Mouse (Mus musculus): ENCODE results near the gene Cdkl3.

Gene Cdkl3

GRCm38 (mm10) chr11:52003772-52004528 lies at the start of gene Cdkl3:
Gene Cdkl3, plus strand, starts transcription at chr11:52004221.
- ChIA-PET CTCF (interaction anchor here in 2 of 4 experiments (0.5 to 1.3 kb wide), 3 partner anchors 146 to 216 kb away, joined by 3 to 4 read pairs (median 4); no protein-coding TSS in a partner anchor), POLR2A (interaction anchor here in 3 of 4 experiments (0.5 to 3.2 kb wide), 26 partner anchors 9 to 645 kb away, joined by 3 to 17 read pairs (median 3); partner anchors contain the start of genes Cdkn2aipnl (in 2 of the 3), Ppp2ca (in 2 of the 3), 0610009B22Rik (in 1 of the 3) and Rmnd5b (in 1 of the 3))

- CTCF ChIA-PET = interaction anchor here in 2 of 4 experiments (0.5 to 1.0 kb wide), 2 partner anchors 101 to 136 kb away, joined by 4 read pairs; no protein-coding TSS in a partner anchor
- POLR2A ChIA-PET = interaction anchor here (0.6 to 4.4 kb wide), 10 partner anchors 10 to 1946 kb away, joined by 3 to 23 read pairs (median 3); partner anchors contain the start of gene Cdkn2aipnl (in 2 of the 4)
Observed at GRCm38 (mm10) chr11:51956112-51956511, 47.9 kb upstream of the Cdkl3 start.

GRCm38 (mm10) chr11:51957760-51958159 lies 46.3 kb upstream of the Cdkl3 start:
- ChIA-PET POLR2A (interaction anchor here in 2 of 4 experiments (1.3 to 4.4 kb wide), 3 partner anchors 9 to 15 kb away, joined by 3 to 23 read pairs (median 13); partner anchors contain the start of gene Cdkn2aipnl (in 2 of the 2)), CTCF (interaction anchor here in 2 of 4 experiments (1.3 to 1.9 kb wide), 3 partner anchors 9 to 138 kb away, joined by 3 to 9 read pairs (median 4); partner anchors contain the start of gene Cdkn2aipnl (in 2 of the 2))

- POLR2A ChIA-PET = interaction anchor here in 1 of 4 experiments (1.1 kb wide), 2 partner anchors 15 kb away, joined by 3 to 6 read pairs; no protein-coding TSS in a partner anchor
- CTCF ChIA-PET = interaction anchor here in 2 of 4 experiments (1.4 to 2.4 kb wide), 2 partner anchors 139 to 140 kb away, joined by 5 to 13 read pairs; no protein-coding TSS in a partner anchor
Observed at GRCm38 (mm10) chr11:51959511-51959910, 44.5 kb upstream of the Cdkl3 start.

- POLR2A ChIA-PET = interaction anchor here in 3 of 4 experiments (0.6 to 1.2 kb wide), 5 partner anchors 15 to 323 kb away, joined by 3 to 4 read pairs (median 3); no protein-coding TSS in a partner anchor
- CTCF ChIA-PET = interaction anchor here in 3 of 4 experiments (0.6 to 2.4 kb wide), 7 partner anchors 14 to 151 kb away, joined by 3 to 13 read pairs (median 5); no protein-coding TSS in a partner anchor
Observed at GRCm38 (mm10) chr11:51960061-51960460, 44.0 kb upstream of the Cdkl3 start.

- POLR2A ChIA-PET = interaction anchor here (0.6 to 1.3 kb wide), 8 partner anchors 23 to 322 kb away, joined by 3 to 5 read pairs (median 3); no protein-coding TSS in a partner anchor
- CTCF ChIA-PET = interaction anchor here (0.5 to 2.4 kb wide), 10 partner anchors 11 to 684 kb away, joined by 3 to 13 read pairs (median 4); no protein-coding TSS in a partner anchor
Observed at GRCm38 (mm10) chr11:51960967-51961471, 43.0 kb upstream of the Cdkl3 start.

GRCm38 (mm10) chr11:51961761-51962160 lies 42.3 kb upstream of the Cdkl3 start:
- CTCF ChIA-PET = interaction anchor here in 3 of 4 experiments (1.0 to 1.4 kb wide), 6 partner anchors 22 to 146 kb away, joined by 3 to 6 read pairs (median 4); no protein-coding TSS in a partner anchor
- POLR2A ChIA-PET = interaction anchor here in 2 of 4 experiments (0.6 to 1.3 kb wide), 4 partner anchors 12 to 144 kb away, joined by 3 to 5 read pairs (median 4); no protein-coding TSS in a partner anchor

GRCm38 (mm10) chr11:51962277-51962676 lies 41.7 kb upstream of the Cdkl3 start:
- ChIA-PET POLR2A (interaction anchor here in 2 of 4 experiments (0.9 to 1.3 kb wide), 3 partner anchors 13 to 145 kb away, joined by 3 to 4 read pairs (median 4); no protein-coding TSS in a partner anchor), CTCF (interaction anchor here in 3 of 4 experiments (1.0 to 1.3 kb wide), 5 partner anchors 22 to 145 kb away, joined by 3 to 6 read pairs (median 4); no protein-coding TSS in a partner anchor)

- CTCF ChIA-PET = interaction anchor here (0.5 to 4.6 kb wide), 56 partner anchors 8 to 1106 kb away, joined by 3 to 37 read pairs (median 4); partner anchors contain the start of genes 0610009B22Rik (in 1 of the 4), Sar1b (in 1 of the 4) and Sec24a (in 1 of the 4)
- POLR2A ChIA-PET = interaction anchor here in 3 of 4 experiments (0.5 to 4.0 kb wide), 48 partner anchors 9 to 430 kb away, joined by 3 to 23 read pairs (median 5); partner anchors contain the start of genes 0610009B22Rik (in 1 of the 3), 9530068E07Rik (in 1 of the 3), Hnrnpab (in 1 of the 3) and Jade2 (in 1 of the 3)
Observed at GRCm38 (mm10) chr11:51966651-51967050, 37.4 kb upstream of the Cdkl3 start.

- POLR2A ChIA-PET = interaction anchor here (0.5 to 4.0 kb wide), 70 partner anchors 9 to 429 kb away, joined by 3 to 23 read pairs (median 4); partner anchors contain the start of genes 9530068E07Rik (in 2 of the 4), 0610009B22Rik (in 1 of the 4), Hnrnpab (in 1 of the 4) and Jade2 (in 1 of the 4)
- CTCF ChIA-PET = interaction anchor here (0.5 to 4.6 kb wide), 59 partner anchors 9 to 959 kb away, joined by 3 to 37 read pairs (median 4); partner anchors contain the start of genes 0610009B22Rik (in 1 of the 4), Sar1b (in 1 of the 4) and Sec24a (in 1 of the 4)
Observed at GRCm38 (mm10) chr11:51967443-51968401, 36.3 kb upstream of the Cdkl3 start, which contains the start of gene Cdkn2aipnl. Gene Cdkn2aipnl, plus strand, starts transcription at chr11:51967661.

- ChIA-PET POLR2A (interaction anchor here in 1 of 4 experiments (0.9 to 1.6 kb wide), 3 partner anchors 8 to 371 kb away, joined by 3 to 5 read pairs (median 3); no protein-coding TSS in a partner anchor), CTCF (interaction anchor here (0.6 to 3.9 kb wide), 8 partner anchors 149 to 353 kb away, joined by 3 to 37 read pairs (median 4); no protein-coding TSS in a partner anchor)
Observed at GRCm38 (mm10) chr11:51968896-51969295, 35.1 kb upstream of the Cdkl3 start.

- POLR2A ChIA-PET = interaction anchor here in 2 of 4 experiments (0.9 to 1.7 kb wide), 5 partner anchors 8 to 370 kb away, joined by 3 to 5 read pairs (median 3); no protein-coding TSS in a partner anchor
Observed at GRCm38 (mm10) chr11:51969511-51969910, 34.5 kb upstream of the Cdkl3 start.

GRCm38 (mm10) chr11:51971644-51972043 lies 32.4 kb upstream of the Cdkl3 start:
- ChIA-PET POLR2A (interaction anchor here in 1 of 4 experiments (0.9 to 2.2 kb wide), 2 partner anchors 15 to 113 kb away, joined by 3 to 9 read pairs; no protein-coding TSS in a partner anchor), CTCF (interaction anchor here in 2 of 4 experiments (0.6 to 1.6 kb wide), 2 partner anchors 154 kb away, joined by 3 to 5 read pairs; no protein-coding TSS in a partner anchor)

More at GRCm38 (mm10) chr11:51969511-51969910, 34.5 kb upstream of the Cdkl3 start:
- CTCF ChIA-PET = interaction anchor here (0.9 to 3.9 kb wide), 7 partner anchors 149 to 251 kb away, joined by 3 to 37 read pairs (median 4); no protein-coding TSS in a partner anchor

GRCm38 (mm10) chr11:51999611-52000289 lies 4.3 kb upstream of the Cdkl3 start:
- POLR2A ChIA-PET = interaction anchor here (0.6 to 2.6 kb wide), 75 partner anchors 8 to 915 kb away, joined by 3 to 29 read pairs (median 4); partner anchors contain the start of genes Cdkn2aipnl (in 2 of the 4), Ppp2ca (in 2 of the 4), Vdac1 (in 2 of the 4) and 0610009B22Rik (in 1 of the 4)
- CTCF ChIA-PET = interaction anchor here in 1 of 4 experiments (0.5 to 1.0 kb wide), 6 partner anchors 33 to 360 kb away, joined by 3 to 6 read pairs (median 4); no protein-coding TSS in a partner anchor
